Mouse (Mus musculus): ENCODE measurements around the gene Kif1bp. TPM values are rescaled to one million over a fixed set of nuclear protein-coding genes. Genes with fewer than 3 reads are reported as not detected.
"Not testable (repeated sequence)": the region's sequence is repeated elsewhere in the genome, so short reads cannot be mapped to it uniquely, and the experiment has no call there.

Kif1bp gene
- 100 to 1,000 TPM; 169 to 181 TPM for total RNA-seq (2021)

DNA sequence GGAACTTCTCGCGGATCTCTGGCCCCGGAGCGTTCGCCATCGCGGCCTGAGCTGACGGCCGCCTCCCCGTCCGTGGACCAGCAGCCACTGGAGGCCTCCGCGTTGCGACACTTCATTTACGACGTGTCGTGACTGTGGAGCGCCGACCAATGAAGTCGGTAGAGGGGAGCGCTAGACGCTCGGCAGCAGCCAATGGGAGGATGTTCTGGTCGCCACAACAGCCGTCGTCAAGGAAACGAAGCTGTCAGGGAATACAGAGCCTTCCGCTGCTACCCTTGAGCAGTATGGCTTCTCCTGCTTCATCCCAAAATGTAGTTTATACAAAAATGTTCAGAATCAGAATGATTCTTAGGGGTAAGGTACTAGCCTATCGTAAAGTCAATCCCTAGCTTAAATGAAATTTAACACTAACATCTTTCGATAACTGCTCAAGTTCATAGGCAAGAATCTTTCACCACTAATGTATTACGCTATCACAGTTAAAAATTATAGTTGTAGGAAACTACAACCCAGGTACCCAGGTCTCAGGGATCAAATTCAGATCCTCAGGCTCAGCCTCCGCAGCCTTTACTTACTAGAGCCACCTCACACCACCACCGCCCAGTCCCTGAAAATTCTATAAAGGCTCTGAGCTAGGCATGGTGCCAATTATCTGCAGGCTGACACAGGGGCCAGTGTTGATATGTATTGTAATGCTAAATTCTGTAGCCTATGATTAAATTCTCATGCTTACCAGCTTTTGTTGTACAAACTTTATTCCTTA is at the start of gene Kif1bp:
Gene Kif1bp, minus strand, starts transcription at position 120 of the 763 bp plus-strand sequence.
- peak; percentile 99 for DNase-seq (ENCODE audit: low spot score in 2 of 2)
- intact Hi-C loops (cut with DNase I) = loop anchor here (1.0 kb wide), 1 partner anchor 24 kb away; the partner anchor contains the start of gene Ddx21

DNA sequence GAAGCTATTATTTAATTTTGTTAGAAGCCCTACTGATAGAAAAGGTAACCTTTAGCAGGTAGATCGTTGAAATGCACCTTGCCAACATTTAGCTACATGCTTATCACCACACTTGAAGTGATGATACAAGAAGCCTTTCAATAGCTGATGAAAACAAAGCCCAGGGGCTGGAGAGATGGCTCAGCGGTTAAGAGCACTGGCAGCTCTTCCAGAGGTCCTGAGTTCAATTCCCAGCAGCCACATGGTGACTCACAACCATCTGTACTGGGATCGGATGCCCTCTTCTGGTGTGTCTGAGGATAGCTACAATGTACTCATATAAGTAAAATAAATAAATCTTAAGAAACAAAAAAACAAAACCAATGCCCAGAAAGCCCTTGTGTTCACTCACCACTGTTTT is 25.9 kb upstream of the Kif1bp start:
- intact Hi-C loops (cut with DNase I) = no loop called here
- DNase-seq (ENCODE audit: low spot score in 2 of 2) = no peak

DNA sequence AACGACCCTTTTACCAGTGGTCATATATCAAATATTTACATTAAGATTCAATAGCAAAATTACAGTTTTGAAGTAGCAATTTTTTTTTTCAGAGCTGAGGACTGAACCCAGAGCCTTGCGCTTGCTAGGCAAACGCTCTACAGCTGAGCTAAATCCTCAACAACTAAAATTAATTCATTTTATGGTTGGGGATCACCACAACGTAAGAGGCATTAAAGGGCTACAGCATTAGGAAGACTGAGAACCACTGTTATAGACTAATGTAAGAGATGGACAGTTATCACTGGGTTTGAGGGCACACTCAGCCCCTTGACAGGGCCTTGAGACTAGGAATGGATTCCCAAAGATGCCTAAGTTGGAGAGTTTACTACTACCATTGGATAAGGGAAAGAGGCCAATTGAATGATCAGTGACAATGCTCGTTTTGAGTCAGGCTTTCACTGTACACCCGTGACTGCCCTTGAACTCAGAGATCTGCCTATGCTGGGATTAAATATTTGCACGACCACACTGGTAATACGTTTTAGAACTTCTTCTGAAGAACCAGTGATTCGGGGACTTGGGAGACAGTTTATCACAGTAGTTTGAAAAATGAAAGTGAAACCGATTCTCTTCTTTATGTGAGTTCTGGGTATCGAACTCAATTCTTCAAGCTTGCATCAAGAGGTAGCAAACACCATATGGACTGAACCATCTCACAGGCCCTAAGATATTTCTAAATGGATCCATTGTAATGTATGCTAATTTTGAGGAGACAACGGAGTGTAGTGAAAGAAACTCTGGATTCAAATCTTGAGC is 25.2 kb upstream of the Kif1bp start:
- no peak for DNase-seq (ENCODE audit: low spot score in 2 of 2)
- intact Hi-C loops (cut with DNase I) = no loop called here

DNA sequence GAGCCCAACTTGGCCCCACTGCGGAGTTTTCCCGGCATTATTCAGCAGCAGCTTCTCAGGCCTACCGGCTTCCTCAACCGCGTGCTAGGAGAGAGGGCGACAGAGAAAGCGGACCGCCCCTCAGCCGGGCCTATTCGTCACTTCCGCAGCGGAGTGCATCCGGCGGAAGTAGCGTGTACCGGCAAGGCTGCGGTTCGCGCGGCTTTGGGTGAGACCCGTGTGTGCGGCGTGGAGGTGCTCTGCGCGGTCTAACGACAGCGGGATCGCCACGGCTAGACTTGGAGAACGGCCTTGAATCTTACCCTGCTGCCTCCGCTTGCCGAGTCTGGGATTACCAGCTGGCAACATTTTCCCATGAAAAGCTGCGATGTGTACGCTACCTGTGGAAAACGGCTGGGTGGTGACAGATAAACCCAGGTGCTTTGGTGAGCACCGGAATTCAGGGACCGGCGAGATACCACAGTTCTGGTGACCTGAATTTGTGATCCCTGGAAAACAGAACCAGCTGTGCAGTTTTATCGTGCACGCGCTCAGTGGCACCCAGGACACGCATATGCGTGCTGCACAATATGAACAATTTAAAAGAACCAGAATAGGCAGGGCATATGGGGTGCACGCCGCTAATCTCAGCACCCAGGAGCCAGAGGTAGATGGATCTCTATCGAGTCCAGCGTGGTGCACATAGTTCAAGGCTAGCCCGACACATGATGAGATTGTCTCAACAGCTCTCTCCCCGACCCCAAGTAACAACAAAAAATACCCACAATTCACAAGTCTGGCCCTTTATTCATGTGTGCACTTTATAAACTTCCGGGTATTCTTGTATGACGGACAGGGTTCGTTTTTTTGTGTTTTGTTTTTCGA is 24.2 kb upstream of the Kif1bp start, which contains the start of gene Ddx21:
Gene Ddx21, minus strand, starts transcription at position 105 of the 864 bp plus-strand sequence.
- intact Hi-C loops (cut with DNase I) = loop anchor here (1.0 kb wide), 1 partner anchor 24 kb away; the partner anchor contains the start of gene Kif1bp
- DNase-seq (ENCODE audit: low spot score in 2 of 2) = peak; percentile 91 to 94

DNA sequence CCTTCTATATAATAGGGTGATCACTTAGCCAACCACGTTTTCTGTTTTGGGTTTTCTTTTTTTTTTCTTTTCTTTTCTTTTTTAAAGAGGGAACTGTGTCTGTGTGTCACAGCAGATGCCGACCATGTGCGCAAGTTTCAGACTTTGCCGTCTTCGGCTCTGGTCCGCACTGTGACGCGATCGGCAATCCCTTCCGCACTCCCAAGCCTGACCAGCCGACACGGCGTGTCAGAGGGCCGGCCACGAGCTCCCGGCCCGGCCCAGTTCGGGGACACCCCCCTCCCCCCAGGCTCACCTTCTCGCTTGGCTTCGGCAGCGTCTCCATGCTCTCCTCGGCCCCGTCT is 23.5 kb upstream of the Kif1bp start:
- intact Hi-C loops (cut with DNase I) = loop anchor here (1.0 kb wide), 1 partner anchor 24 kb away; the partner anchor contains the start of gene Kif1bp
- DNase-seq (ENCODE audit: low spot score in 2 of 2) = no peak

DNA sequence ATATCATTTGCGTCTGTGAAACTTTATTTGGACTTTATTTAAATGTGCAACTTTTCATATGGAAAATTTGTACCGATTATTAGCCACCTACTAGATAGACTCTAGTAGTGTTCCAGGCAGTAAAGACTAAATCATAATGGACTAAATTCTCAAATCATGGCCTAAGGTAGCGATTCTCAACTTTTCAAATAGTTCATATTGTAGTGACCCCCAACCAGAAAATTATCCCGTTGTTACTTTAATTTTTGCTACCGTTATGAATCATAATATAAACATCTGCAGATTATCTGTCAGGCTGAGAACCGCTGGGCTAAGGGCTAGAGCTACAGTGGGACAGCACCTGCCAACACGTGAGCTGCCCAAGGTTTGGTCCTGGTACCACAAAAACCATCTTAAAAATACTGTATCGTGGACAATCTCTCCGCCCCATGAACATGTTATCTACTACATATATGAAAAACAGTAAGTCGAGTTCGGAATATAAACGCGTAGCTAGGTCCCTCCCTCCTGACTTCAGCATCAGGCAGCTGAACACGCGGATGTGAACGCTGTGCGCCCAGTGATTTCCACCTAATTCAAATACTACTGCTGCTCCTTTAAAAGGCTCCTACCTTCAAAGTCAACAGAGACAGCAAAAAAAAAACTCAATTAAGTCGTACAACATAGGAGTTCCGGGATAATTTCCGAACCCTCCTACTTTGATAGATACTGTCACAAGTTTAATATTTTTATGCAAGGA is 23.0 kb upstream of the Kif1bp start:
- DNase-seq (ENCODE audit: low spot score in 2 of 2) = no peak
- intact Hi-C loops (cut with DNase I) = no loop called here

DNA sequence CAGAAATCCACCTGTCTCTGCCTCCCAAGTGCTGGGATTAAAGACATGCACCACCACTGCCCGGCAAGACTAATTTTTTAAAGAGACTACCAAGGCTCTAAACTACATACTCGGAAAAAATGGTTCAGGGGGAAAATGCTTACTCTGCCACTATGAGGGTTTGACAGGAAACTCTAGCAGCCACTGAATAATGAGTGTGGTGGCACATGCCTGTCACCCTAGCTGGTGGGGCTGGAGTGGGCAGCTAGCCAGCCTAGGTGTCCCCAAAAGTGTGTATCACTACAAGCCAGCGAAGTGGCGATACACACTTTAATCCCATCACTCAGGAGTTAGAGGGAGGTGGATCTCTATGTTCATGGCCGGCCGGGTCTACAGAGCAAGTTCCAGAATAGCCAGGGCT is 21.8 kb upstream of the Kif1bp start:
- intact Hi-C loops (cut with DNase I) = no loop called here
- DNase-seq (ENCODE audit: low spot score in 2 of 2) = no peak

DNA sequence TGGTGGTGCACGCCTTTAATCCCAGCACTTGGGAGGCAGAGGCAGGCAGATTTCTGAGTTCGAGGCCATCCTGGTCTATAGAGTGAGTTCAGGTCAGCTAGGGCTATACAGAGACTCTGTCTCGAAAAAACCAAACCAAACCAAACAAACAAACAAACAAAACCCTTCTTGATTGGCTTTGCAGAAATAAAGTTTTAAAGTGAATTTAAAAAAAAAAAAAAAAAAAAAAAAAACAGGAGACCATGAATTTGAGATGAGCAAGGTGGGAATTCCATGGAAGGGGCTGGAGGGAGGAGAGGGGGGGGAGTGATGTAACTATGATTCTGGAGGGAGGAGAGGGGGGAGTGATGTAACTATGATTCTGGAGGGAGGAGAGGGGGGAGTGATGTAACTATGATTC is 21.1 kb upstream of the Kif1bp start:
- DNase-seq (ENCODE audit: low spot score in 2 of 2) = not testable (repeated sequence)
- intact Hi-C loops (cut with DNase I) = loop anchor here (5.0 kb wide), 1 partner anchor 33 kb away; no protein-coding TSS in a partner anchor

DNA sequence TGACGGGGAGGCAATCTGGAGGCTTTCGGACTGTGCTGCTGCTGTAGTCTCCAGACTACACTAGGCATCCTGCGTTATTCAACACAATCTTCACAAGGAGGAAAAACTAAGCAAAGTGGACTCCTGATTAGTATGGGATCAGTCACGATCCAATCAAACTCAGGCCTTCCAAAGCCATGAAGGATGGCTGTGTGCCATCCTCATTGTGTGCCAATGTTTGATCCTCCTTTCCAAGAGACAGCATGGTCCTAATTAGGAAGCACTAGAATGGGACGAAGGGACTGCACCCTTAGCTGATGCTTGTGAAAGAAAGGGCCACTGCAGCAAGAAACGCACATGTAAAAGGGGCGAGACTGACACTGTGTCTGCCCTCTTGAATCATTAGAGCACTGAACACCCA is 14.2 kb upstream of the Kif1bp start:
- intact Hi-C loops (cut with DNase I) = no loop called here
- DNase-seq (ENCODE audit: low spot score in 2 of 2) = no peak

DNA sequence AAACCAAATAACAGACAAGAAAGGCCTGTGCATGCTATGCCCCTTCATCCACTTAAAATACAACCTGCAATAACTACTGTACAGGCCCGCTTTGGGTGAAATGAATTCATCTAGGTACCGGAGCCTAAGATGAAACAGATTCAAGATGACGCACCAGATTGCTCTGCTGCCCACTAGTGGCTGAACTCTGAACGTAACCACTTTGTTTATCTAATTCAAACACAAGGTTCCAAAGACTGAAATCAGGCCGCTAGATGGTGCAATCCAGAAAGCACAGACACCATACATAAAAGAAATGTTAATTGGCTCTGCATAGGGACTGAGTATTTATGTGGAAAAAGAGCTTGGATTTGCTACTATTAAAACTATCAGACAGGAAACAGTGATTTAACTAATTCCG is 11.9 kb upstream of the Kif1bp start:
- DNase-seq (ENCODE audit: low spot score in 2 of 2) = peak; percentile 90 to 96
- intact Hi-C loops (cut with DNase I) = no loop called here

DNA sequence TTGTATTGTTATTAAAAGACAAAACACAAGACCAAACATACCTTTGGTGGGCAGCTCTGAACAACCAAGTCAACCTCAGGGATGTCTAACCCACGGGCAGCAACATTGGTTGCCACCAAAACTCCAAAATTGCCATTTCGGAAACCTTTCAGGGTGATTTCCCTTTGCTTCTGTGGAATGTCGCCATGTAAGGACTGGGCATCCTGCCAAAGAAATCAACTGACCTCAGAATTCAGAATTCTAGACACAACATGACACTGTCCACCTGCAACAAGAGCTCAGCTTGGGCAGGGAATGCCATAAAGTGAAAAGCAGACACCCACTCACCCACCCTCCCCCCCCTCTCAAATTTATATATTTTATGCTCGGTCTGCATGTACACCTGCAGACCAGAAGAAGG is 10.4 kb upstream of the Kif1bp start:
- DNase-seq (ENCODE audit: low spot score in 2 of 2) = no peak
- intact Hi-C loops (cut with DNase I) = no loop called here

DNA sequence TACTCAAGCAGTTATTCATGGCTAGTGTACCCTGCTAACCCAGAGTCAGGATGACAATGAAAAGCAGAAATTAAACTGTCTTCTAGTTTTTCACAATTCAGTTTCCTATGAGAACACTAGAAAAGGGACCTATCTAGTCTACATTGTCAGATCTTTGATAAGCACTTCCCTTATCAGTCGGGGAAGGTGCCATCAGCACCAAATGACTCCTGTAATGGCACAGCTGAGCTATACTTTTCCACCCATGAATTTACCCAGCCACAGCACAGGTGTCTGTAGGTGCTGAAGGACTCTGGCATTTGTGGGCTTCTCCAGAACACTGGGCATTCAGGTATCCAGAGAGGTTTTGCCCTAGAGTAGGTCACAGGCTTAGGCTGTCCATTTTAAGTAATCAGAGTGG is 5.0 kb upstream of the Kif1bp start:
- DNase-seq (ENCODE audit: low spot score in 2 of 2) = no peak
- intact Hi-C loops (cut with DNase I) = no loop called here

DNA sequence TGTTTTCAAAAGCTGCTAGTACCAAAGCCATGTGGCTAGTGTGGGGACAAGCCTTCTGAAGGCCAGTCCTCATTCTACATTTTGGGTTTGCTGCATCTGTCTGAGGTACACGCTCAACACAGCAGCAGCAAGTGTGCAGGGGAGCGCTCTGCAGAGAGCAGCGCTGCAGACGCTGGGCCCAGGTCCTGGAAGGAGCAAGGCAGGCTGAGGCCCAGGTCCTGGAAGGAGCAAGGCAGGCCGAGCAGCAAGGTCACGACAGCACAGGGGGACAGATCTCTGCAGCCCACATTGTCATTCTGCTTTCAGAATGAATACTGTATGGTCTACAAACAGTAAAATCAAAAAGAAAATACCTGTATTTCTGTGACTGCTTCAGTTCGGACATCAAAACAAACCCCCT is 4.4 kb upstream of the Kif1bp start:
- intact Hi-C loops (cut with DNase I) = no loop called here

DNA sequence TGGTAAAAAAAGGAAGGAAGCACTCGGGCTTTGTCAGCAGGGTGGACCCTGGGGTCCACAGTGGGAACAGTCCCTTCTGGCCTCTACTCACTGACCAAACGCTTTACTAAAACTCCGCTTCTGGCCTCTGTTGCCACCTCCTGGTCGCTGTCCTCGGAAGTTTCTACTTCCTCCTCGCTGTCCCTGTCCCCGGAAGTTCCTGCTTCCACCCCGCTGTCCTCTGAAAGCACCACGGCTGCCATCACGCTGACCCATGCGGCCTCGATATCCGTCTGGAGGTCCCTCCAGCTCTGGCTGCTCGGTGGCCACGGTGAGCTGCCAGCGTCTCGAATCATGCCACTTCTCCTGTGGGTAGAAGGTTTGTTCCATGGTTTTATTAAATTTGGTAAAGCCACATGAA is 4.0 kb upstream of the Kif1bp start:
- no peak for DNase-seq (ENCODE audit: low spot score in 2 of 2)
- intact Hi-C loops (cut with DNase I) = no loop called here

More for the DNA sequence above, 4.4 kb upstream of the Kif1bp start:
- DNase-seq (ENCODE audit: low spot score in 2 of 2) = no peak

DNA sequence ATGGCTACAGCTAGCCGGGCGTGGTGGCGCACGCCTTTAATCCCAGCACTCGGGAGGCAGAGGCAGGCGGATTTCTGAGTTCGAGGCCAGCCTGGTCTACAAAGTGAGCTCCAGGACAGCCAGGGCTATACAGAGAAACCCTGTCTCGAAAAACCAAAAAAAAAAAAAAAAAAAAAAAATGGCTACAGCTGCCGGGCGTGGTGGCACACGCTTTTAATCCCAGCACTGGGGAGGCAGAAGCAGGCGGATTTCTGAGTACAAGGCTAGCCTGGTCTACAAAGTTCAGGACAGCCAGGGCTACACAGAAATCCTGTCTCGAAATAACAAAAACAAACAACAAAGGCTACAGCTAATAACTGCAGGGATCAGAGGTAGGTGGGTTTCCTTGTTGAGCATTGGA is 872 bp upstream of the Kif1bp start:
- intact Hi-C loops (cut with DNase I); DNase-seq (ENCODE audit: low spot score in 2 of 2): not testable (repeated sequence)

DNA sequence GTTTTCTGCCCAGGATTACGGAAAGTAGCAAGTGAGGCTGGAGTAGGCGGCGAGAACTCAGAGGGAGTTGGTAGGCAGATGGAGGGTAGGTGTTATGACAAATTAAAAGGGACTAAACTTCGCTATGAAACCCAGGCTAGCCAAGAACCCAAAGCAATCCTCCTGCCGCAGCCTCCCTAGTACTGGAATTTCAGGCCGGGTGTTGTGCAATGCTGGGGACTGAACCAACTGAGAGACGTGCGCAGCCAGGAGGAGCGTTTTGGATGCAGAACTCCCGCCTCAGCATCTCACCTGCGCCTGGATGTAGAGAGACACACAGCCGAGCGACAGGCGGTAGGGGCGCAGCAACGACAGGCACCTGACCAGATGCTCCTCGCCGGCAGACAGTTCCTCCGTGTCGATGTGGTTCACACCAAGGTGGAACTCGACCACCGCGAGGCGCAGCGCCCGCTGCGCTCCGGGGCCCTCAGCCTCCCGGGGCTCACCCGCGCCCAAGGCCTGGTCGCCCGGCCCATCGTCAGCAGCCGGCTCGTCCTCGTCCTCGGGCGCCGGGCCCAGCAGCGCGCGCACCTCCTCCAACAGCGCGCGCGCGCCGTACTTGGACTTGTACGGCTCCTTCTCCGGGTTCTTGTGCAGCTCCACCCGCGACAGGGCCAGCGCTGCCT is 452 bp downstream of the Kif1bp start:
- DNase-seq (ENCODE audit: low spot score in 2 of 2) = peak in 1 of 2 experiments; percentile 77
- intact Hi-C loops (cut with DNase I) = loop anchor here (1.0 kb wide), 1 partner anchor 24 kb away; the partner anchor contains the start of gene Ddx21

DNA sequence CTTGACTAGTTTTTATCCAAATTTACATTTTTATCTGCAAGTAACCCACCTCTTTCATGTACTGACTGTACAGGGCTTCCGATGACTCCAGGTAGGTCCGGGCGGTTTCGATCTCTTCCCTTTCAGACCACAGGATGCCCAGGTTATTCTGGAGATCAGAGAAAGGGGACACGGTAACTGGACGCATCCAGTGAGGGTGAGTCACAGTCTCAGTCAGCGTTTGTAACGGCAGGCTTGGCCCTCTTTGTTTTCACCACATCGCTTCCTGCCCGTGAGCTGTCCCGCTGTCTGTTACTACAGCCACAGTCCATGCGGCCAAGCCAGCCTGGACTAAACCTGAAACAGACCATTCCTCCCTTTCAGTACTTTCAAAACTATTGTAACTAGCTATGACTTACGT is 3.3 kb downstream of the Kif1bp start:
- intact Hi-C loops (cut with DNase I) = no loop called here
- no peak for DNase-seq (ENCODE audit: low spot score in 2 of 2)

DNA sequence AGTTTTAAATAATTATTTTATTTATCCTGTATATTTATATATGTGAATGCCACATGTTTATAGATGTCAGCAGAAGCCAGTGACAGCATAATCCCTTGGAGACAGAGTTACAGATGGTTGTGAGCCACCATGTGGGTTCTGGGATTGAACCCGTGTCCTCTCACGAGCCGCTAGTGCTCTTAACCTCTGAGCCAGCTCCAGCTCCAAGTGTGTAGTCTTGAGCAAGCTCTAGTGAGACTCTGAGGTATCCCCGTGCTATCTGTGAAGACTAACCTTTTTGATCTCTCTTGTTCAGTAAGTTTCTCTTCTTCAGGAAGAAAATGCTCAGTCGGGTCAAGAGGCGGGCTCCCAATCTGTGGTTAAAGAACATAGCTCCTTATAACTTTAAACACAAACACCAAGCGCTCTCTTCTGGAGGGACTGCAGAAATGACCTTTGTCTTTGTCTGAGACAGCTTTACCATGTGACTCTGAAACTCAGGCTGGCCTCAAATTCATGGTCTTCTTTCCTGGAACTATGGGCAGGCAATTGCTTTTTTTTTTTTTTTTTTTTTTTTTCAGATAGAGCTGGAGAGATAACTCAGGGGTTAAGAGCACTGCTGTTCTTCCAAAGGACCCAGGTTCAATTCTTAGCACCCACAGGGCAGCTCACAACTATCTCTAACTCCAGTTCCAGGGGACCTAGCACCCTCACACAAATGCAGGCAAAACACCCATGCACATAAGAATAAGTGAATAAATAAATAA is 8.0 kb downstream of the Kif1bp start:
- DNase-seq (ENCODE audit: low spot score in 2 of 2) = no peak
- intact Hi-C loops (cut with DNase I) = no loop called here
